Mouse (Mus musculus) midbrain, embryonic 11.5 days (tissue): Measurements from ENCODE around the gene Aifm2. TPM values are rescaled to one million over a fixed set of nuclear protein-coding genes. Genes with fewer than 3 reads are reported as not detected.

Experiments used
- ATAC-seq: fragments of 200-750 bp; cut with Nextera tagmentation; 2 replicates; pipeline ENCODE4 v1.8.0; 2017; ENCODE audit warnings: moderate TSS enrichment, moderate library complexity; ENCODE audit not compliant: low FRiP score
- DNase-seq: peaks from one replicate; pipeline ENCODE4 v3.0.0; 2015; ENCODE audit warnings: low spot score; ENCODE audit errors: missing footprints
- H3K27ac ChIP-seq: fragments of 300-500 bp; sonication (generic); 2 replicates; pipeline ENCODE4 v1.5.1; 2014; ENCODE audit warnings: low read depth, low read length
- H3K27me3 ChIP-seq: fragments of 300-500 bp; sonication (generic); 2 replicates; pipeline ENCODE4 v1.6.1; 2014; ENCODE audit warnings: mild to moderate bottlenecking, low read length, moderate library complexity, mixed read lengths; ENCODE audit not compliant: control insufficient read depth, insufficient read depth
- H3K36me3 ChIP-seq: fragments of 300-500 bp; sonication (generic); 2 replicates; pipeline ENCODE4 v1.6.1; 2014; ENCODE audit warnings: mild to moderate bottlenecking, low read length, moderate library complexity, mixed read lengths; ENCODE audit not compliant: control insufficient read depth, insufficient read depth
- H3K4me1 ChIP-seq: fragments of 300-500 bp; sonication (generic); 2 replicates; pipeline ENCODE4 v1.6.1; 2014; ENCODE audit warnings: low read length; ENCODE audit not compliant: control insufficient read depth, insufficient read depth
- H3K4me2 ChIP-seq: fragments of 300-500 bp; sonication (generic); 2 replicates; pipeline ENCODE4 v1.6.1; 2014; ENCODE audit warnings: mild to moderate bottlenecking, moderate library complexity
- H3K4me3 ChIP-seq: fragments of 300-500 bp; sonication (generic); 2 replicates; pipeline ENCODE4 v1.5.1; 2014; ENCODE audit warnings: low read depth, low read length
- H3K9ac ChIP-seq: fragments of 300-500 bp; sonication (generic); 2 replicates; pipeline ENCODE4 v1.6.1; 2014; ENCODE audit warnings: low read length
- H3K9me3 ChIP-seq: fragments of 300-500 bp; sonication (generic); 2 replicates; pipeline ENCODE4 v1.6.1; 2016; ENCODE audit warnings: low read length; ENCODE audit not compliant: control insufficient read depth
- WGBS: fragments of 180-500 bp; shearing (Covaris S2); extraction: QIAGEN DNeasy Blood & Tissue Kit; methylation state at CpG from one replicate; pipeline ENCODE4 v1.1.7; 2014; 5-methylcytosine and 5-hydroxymethylcytosine counted together
- polyA plus RNA-seq: library from polyadenylated mRNA; unstranded; fragments of >200 nt; fragmentation: Nextera tagmentation; extraction: Ambion mirVana; gene quantifications from 2 replicates; pipeline ENCODE4 v1.2.1, GENCODE M21; 2014

Aifm2 gene
- polyA plus RNA-seq, 1 experiment from 2014 or later: 6.3 TPM

DNA sequence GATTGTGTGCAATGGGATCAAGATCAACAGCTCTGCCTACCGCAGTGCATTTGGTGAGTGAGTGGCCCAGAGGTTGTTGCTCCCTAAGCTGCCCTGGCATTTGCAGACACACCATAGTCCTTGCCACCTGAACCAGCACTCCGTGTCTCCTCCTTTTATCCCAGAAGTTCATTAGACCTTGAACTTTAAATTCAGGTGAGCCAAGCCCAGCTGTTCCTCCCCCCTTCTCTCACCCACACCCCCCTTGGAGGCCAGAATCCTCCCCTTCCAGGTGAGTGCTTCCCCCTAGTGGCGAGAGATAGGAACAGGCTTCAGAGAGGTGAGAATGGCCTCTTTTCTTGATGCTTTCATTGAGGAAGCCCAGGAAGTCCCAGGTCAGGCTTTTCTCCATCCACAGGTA lies 19.3 kb downstream of the Aifm2 start:
- H3K4me1 ChIP-seq: no peaks in the 10 kb centered on the region
- H3K9ac ChIP-seq: no peak overlapping the region
- DNase-seq: no peak
- no peak overlapping the region for H3K4me2 ChIP-seq
- ATAC-seq: no peak
- no peaks in the 10 kb centered on the region for H3K27me3 ChIP-seq
- no peak overlapping the region for H3K4me3 ChIP-seq
- H3K27ac ChIP-seq: no peak overlapping the region
- H3K9me3 ChIP-seq: no peaks in the 10 kb centered on the region
- 42% methylated on average over 3 of the region's 3 CpGs for WGBS
- no peaks in the 10 kb centered on the region; the same call in 1 of the 2 replicates for H3K36me3 ChIP-seq

DNA sequence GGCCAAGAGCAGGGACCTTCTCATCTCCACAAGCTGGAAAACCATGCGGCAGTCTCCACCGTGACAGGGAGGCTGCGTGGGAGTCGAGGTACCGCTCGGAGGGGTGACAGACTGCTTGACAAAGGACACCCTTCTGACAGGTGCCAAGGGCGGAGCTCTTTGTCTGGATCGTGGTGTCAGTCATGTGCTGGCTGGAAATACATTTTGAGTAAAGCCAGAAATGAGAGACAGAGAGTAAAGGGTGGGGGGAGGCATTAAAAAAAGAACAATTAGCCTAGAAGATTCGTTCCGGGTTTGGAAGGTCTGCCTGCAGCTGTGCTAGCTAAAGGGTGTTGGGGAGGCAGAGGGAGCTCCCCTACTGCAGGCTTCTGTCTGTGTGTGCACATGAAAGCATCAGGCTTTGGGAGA lies 21.6 kb downstream of the Aifm2 start:
- 83% methylated on average over 10 of the region's 10 CpGs for WGBS
- no peak overlapping the region for H3K27ac ChIP-seq

DNA sequence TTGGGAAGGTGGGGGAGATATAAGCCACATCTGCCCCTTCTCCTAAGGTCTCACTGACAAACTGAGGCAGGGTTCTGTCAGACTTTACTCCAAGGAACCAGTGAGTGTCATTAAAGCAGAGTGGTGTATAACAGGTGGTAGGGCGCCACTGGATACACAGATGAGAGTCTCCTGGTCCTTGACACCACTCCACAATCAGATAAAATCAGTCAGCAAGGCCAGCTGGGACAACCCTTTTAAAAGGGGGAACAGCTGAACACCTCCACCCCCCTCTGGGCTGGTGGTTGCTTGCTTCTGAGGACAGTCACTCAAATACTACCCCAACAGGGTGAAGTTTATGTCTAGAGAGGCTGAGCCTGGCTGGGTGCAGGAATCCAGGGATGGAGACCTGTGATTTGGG lies 22.5 kb downstream of the Aifm2 start:
- Histone ChIP-seq H3K4me3 (no peak overlapping the region), H3K4me1 (no peaks in the 10 kb centered on the region), H3K27ac (no peak overlapping the region), H3K9me3 (no peaks in the 10 kb centered on the region), H3K36me3 (peaks cover 22% of the 10 kb centered on the region), H3K27me3 (no peaks in the 10 kb centered on the region), H3K9ac (no peak overlapping the region), H3K4me2 (no peak overlapping the region)
- no peak for DNase-seq
- no peak for ATAC-seq
- WGBS: 81% methylated on average over 1 of the region's 1 CpGs

More for the DNA sequence above, 21.6 kb downstream of the Aifm2 start:
- ATAC-seq: no peak
- no peaks in the 10 kb centered on the region for H3K9me3 ChIP-seq
- peaks cover 16% of the 10 kb centered on the region for H3K36me3 ChIP-seq
- no peaks in the 10 kb centered on the region for H3K4me1 ChIP-seq
- H3K9ac ChIP-seq: no peak overlapping the region
- H3K4me3 ChIP-seq: no peak overlapping the region
- DNase-seq: no peak
- H3K4me2 ChIP-seq: no peak overlapping the region
- H3K27me3 ChIP-seq: no peaks in the 10 kb centered on the region

DNA sequence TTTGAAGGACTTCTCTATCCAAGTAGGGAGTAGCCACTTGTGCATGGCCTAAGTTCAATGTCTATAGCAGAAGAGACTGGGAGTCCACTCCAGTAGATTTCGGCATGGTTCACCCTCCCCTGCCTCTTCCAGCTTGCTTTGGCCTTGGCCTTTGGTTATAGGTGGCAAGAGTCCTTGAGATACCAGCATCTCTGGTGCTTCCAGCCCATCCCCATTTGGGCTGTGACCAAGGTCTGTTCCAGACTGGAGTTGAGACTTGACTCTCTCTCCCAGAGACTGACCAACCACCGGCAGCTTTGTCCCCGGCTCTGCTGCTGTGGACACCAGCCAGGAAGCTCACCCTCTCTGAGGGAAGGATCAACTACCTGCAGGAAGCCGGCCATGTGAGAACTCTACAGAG lies 23.1 kb downstream of the Aifm2 start:
- Histone ChIP-seq H3K36me3 (peaks cover 26% of the 10 kb centered on the region), H3K4me3 (no peak overlapping the region), H3K9me3 (no peaks in the 10 kb centered on the region), H3K27ac (no peak overlapping the region), H3K4me1 (no peaks in the 10 kb centered on the region), H3K27me3 (no peaks in the 10 kb centered on the region), H3K9ac (no peak overlapping the region), H3K4me2 (no peak overlapping the region)
- WGBS: 91% methylated on average over 4 of the region's 4 CpGs
- ATAC-seq (no peak), DNase-seq (no peak)

DNA sequence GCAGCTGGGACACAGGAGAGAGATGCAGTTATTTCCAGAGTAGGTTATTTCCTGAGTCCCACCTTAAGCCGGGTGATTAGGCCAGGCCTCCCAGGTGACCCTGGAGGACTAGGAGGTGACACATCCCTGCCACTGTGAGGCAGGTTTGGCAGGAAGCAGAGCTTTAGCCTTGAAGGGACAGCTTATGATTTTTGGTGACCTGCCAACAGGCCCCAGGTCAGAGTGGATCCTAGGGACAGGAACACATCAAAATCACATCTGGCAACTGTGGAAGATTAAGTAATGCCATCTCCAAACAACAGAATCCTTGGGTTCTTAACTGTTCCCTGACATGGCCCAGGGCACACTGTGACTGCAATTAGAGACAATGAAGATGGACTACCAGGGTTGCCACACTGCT lies 26.2 kb downstream of the Aifm2 start:
- H3K9me3 ChIP-seq: peaks cover 4% of the 10 kb centered on the region; the same call in 1 of the 2 replicates
- H3K27ac ChIP-seq: no peak overlapping the region
- H3K27me3 ChIP-seq: no peaks in the 10 kb centered on the region
- WGBS: 90% methylated on average over 1 of the region's 1 CpGs
- no peak overlapping the region for H3K4me3 ChIP-seq
- DNase-seq (no peak), ATAC-seq (no peak)
- no peaks in the 10 kb centered on the region for H3K4me1 ChIP-seq
- peaks cover 52% of the 10 kb centered on the region for H3K36me3 ChIP-seq
- no peak overlapping the region for H3K4me2 ChIP-seq
- no peak overlapping the region for H3K9ac ChIP-seq

DNA sequence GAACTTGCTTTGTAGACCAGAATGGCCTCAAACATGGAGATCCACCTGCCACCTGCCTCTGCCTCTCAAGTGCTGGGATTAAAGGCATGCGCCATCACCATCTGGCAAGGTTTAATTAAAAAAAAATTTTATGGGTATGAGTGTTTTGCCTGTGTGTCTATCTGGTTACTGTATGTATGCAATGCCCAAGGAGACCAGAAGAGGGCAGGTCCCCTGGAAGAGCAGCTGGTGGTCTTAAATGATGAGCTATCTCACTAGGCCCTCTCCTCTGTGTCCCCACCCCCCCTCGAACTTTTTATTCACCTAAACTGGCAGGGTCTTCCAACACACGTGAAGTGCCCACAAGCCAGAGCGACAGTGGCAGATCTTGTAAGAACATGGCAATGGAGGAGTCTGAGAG lies 26.8 kb downstream of the Aifm2 start:
- Histone ChIP-seq H3K9me3 (peaks cover 4% of the 10 kb centered on the region; the same call in 1 of the 2 replicates), H3K4me1 (no peaks in the 10 kb centered on the region), H3K9ac (no peak overlapping the region), H3K4me3 (no peak overlapping the region), H3K27ac (no peak overlapping the region), H3K4me2 (no peak overlapping the region), H3K27me3 (no peaks in the 10 kb centered on the region), H3K36me3 (peaks cover 56% of the 10 kb centered on the region)
- ATAC-seq (no peak), DNase-seq (no peak)
- 87% methylated on average over 4 of the region's 4 CpGs for WGBS

DNA sequence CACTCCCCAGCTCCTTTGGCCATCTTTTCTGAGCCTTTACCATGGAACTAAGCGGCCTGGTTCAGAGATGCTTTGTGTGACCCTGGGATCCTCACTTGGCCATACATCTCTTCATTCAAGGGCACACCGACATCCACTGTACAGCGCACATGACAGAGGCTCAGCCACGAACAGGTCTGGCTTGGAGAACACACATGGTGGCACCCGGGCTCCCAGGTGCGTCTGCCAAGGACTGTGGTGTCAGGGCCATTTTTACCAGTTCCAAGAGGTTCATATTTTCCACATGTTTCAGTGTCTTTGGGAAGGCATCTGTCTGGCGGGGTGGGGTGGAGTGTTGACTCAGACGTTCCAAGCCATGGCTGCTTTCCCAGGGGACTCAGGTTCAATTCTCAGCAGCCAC lies 27.3 kb downstream of the Aifm2 start:
- H3K27ac ChIP-seq: no peak overlapping the region
- H3K4me1 ChIP-seq: no peaks in the 10 kb centered on the region
- 94% methylated on average over 8 of the region's 8 CpGs for WGBS
- peaks cover 4% of the 10 kb centered on the region; the same call in 1 of the 2 replicates for H3K9me3 ChIP-seq
- H3K27me3 ChIP-seq: no peaks in the 10 kb centered on the region
- DNase-seq: no peak
- peaks cover 61% of the 10 kb centered on the region for H3K36me3 ChIP-seq
- H3K4me3 ChIP-seq: no peak overlapping the region
- H3K9ac ChIP-seq: no peak overlapping the region
- ATAC-seq: no peak
- no peak overlapping the region for H3K4me2 ChIP-seq

DNA sequence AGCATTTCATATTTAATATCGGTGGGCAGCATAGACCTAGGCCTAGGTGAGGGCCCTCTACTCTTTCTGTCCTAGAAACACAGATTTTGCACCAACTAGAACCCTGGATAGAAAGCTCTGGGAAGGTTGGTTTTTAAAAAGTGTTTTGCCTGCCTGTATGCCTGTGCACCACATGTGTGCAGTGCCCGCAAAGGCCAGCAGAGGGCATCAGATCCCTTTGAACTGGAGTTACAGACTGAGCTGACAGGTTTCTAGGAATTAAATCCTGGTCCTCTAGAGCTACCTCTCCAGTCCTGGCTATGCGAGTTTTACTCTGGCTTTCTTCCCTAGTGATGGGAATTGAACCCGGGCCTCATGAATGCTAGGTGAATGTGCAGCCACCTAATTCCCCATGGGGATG lies 30.1 kb downstream of the Aifm2 start:
- Histone ChIP-seq H3K27ac (no peak overlapping the region), H3K4me1 (no peaks in the 10 kb centered on the region), H3K9me3 (peaks cover 4% of the 10 kb centered on the region; the same call in 1 of the 2 replicates), H3K27me3 (no peaks in the 10 kb centered on the region), H3K4me3 (no peak overlapping the region), H3K9ac (no peak overlapping the region), H3K36me3 (peaks cover 70% of the 10 kb centered on the region), H3K4me2 (no peak overlapping the region)
- WGBS: 91% methylated on average over 4 of the region's 4 CpGs
- ATAC-seq: no peak
- peak; percentile 93 for DNase-seq

DNA sequence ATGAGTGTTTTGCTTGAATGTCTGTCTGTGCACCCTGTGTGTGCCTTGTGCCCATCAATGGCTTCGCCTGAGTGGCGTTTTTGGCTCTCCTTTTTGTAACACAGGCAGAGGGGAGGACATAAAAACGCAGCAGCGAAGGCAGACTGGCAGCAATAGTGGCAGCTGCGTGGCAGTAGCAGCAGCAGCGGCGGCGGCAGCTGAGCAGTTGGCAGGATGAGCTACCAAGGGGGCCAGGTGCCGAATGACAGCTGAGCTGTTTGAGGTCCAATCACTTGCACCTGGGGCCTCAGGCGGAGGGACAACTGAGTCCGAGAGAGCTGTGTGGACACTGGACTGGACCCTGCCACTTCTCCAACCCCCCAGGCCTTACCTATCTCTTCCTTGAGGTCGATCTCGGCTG lies 32.2 kb downstream of the Aifm2 start:
- H3K27me3 ChIP-seq: no peaks in the 10 kb centered on the region
- H3K27ac ChIP-seq: no peak overlapping the region
- H3K4me1 ChIP-seq: no peaks in the 10 kb centered on the region
- ATAC-seq (no peak), DNase-seq (no peak)
- H3K9me3 ChIP-seq: peaks cover 4% of the 10 kb centered on the region; the same call in 1 of the 2 replicates
- no peak overlapping the region for H3K4me2 ChIP-seq
- peaks cover 70% of the 10 kb centered on the region for H3K36me3 ChIP-seq
- no peak overlapping the region for H3K9ac ChIP-seq
- no peak overlapping the region for H3K4me3 ChIP-seq
- WGBS: 97% methylated on average over 13 of the region's 13 CpGs

DNA sequence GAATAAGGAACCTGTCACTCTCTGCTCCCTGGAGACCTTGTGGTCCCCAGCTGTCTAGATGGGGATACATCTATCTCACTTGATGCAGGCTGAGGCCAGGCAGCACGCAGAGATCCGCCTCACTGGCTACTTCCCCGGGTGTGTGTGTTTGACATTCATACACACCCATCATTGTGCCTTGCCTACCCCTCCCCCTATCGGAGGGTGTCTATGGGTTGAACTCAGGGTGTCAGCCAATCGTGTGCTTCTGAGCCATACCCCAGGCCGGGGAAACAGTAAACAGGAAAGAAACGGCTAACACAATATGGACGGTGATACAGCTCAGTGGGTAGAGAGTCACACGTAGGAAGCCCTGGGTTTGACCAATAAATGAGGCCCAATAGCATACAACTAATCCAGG lies 35.0 kb downstream of the Aifm2 start:
- DNase-seq (no peak), ATAC-seq (no peak)
- H3K4me3 ChIP-seq: no peak overlapping the region
- WGBS: 90% methylated on average over 9 of the region's 9 CpGs
- peaks cover 69% of the 10 kb centered on the region for H3K36me3 ChIP-seq
- no peak overlapping the region for H3K9ac ChIP-seq
- H3K4me2 ChIP-seq: no peak overlapping the region
- H3K4me1 ChIP-seq: no peaks in the 10 kb centered on the region
- H3K9me3 ChIP-seq: peaks cover 4% of the 10 kb centered on the region; the same call in 1 of the 2 replicates
- no peaks in the 10 kb centered on the region for H3K27me3 ChIP-seq
- H3K27ac ChIP-seq: no peak overlapping the region
